Mouse (Mus musculus): Measurements from ENCODE around the gene Actr2.

Gene Actr2

GRCm38 (mm10) chr11:20057429-20057828 lies 55.3 kb downstream of the Actr2 start:
- in situ Hi-C loops (cut with MboI, MseI): no loop called here

- in situ Hi-C loops (cut with MboI, MseI): no loop called here
Observed at GRCm38 (mm10) chr11:20056168-20056567, 56.5 kb downstream of the Actr2 start.

- in situ Hi-C loops (cut with MboI, MseI): loop anchor here in 1 of 2 experiments (5.0 kb wide), 1 partner anchor 232 kb away; no protein-coding TSS in a partner anchor
Observed at GRCm38 (mm10) chr11:20054617-20055016, 58.1 kb downstream of the Actr2 start.

- in situ Hi-C loops (cut with MboI, MseI): loop anchor here in 1 of 2 experiments (5.0 kb wide), 1 partner anchor 232 kb away; no protein-coding TSS in a partner anchor
Observed at GRCm38 (mm10) chr11:20053951-20054350, 58.8 kb downstream of the Actr2 start.

GRCm38 (mm10) chr11:20052814-20053536 lies 59.7 kb downstream of the Actr2 start:
- in situ Hi-C loops (cut with MboI, MseI): loop anchor here in 1 of 2 experiments (5.0 kb wide), 1 partner anchor 231 kb away; no protein-coding TSS in a partner anchor

GRCm38 (mm10) chr11:20045586-20045985 lies 67.1 kb downstream of the Actr2 start:
- in situ Hi-C loops (cut with MboI, MseI): no loop called here

GRCm38 (mm10) chr11:20043256-20043655 lies 69.5 kb downstream of the Actr2 start:
- in situ Hi-C loops (cut with MboI, MseI): no loop called here

GRCm38 (mm10) chr11:20042106-20042505 lies 70.6 kb downstream of the Actr2 start:
- in situ Hi-C loops (cut with MboI, MseI): no loop called here

- in situ Hi-C loops (cut with MboI, MseI): no loop called here
Observed at GRCm38 (mm10) chr11:20041164-20041920, 71.4 kb downstream of the Actr2 start.

GRCm38 (mm10) chr11:20038723-20039122 lies 74.0 kb downstream of the Actr2 start:
- in situ Hi-C loops (cut with MboI, MseI): loop anchor here in 1 of 2 experiments (5.0 kb wide), 1 partner anchor 61 kb away; no protein-coding TSS in a partner anchor

- in situ Hi-C loops (cut with MboI, MseI): loop anchor here in 1 of 2 experiments (5.0 kb wide), 1 partner anchor 60 kb away; no protein-coding TSS in a partner anchor
Observed at GRCm38 (mm10) chr11:20037739-20038138, 75.0 kb downstream of the Actr2 start.

- in situ Hi-C loops (cut with MboI, MseI): loop anchor here in 1 of 2 experiments (5.0 kb wide), 1 partner anchor 59 kb away; no protein-coding TSS in a partner anchor
Observed at GRCm38 (mm10) chr11:20035972-20036371, 76.7 kb downstream of the Actr2 start.

GRCm38 (mm10) chr11:20035343-20035928 lies 77.3 kb downstream of the Actr2 start:
- in situ Hi-C loops (cut with MboI, MseI): loop anchor here in 1 of 2 experiments (5.0 kb wide), 1 partner anchor 58 kb away; no protein-coding TSS in a partner anchor

GRCm38 (mm10) chr11:20034337-20034947 lies 78.3 kb downstream of the Actr2 start:
- in situ Hi-C loops (cut with MboI, MseI): loop anchor here in 1 of 2 experiments (5.0 kb wide), 1 partner anchor 117 kb away; no protein-coding TSS in a partner anchor

GRCm38 (mm10) chr11:20033541-20034160 lies 79.1 kb downstream of the Actr2 start:
- in situ Hi-C loops (cut with MboI, MseI): loop anchor here in 1 of 2 experiments (5.0 kb wide), 1 partner anchor 116 kb away; no protein-coding TSS in a partner anchor

GRCm38 (mm10) chr11:20031536-20031935 lies 81.2 kb downstream of the Actr2 start:
- in situ Hi-C loops (cut with MboI, MseI): loop anchor here in 1 of 2 experiments (5.0 kb wide), 1 partner anchor 114 kb away; no protein-coding TSS in a partner anchor

- in situ Hi-C loops (cut with MboI, MseI): loop anchor here in 1 of 2 experiments (5.0 kb wide), 1 partner anchor 114 kb away; no protein-coding TSS in a partner anchor
Observed at GRCm38 (mm10) chr11:20030973-20031372, 81.7 kb downstream of the Actr2 start.

GRCm38 (mm10) chr11:20029014-20029413 lies 83.7 kb downstream of the Actr2 start:
- in situ Hi-C loops (cut with MboI, MseI): no loop called here

GRCm38 (mm10) chr11:20028396-20028795 lies 84.3 kb downstream of the Actr2 start:
- in situ Hi-C loops (cut with MboI, MseI): no loop called here

GRCm38 (mm10) chr11:20027719-20028118 lies 85.0 kb downstream of the Actr2 start:
- in situ Hi-C loops (cut with MboI, MseI): no loop called here

All from T-helper 17 cell (primary cell).